Mouse (Mus musculus) small intestine, adult 2 months (tissue): ENCODE data around the gene Clba1.

ENCODE experiments used
- CTCF ChIP-seq: fragments of 200-500 bp; IDR thresholded peaks from 2 replicates; pipeline ENCODE4 v1.5.1; 2012; ENCODE audit warnings: low read depth, mild to moderate bottlenecking, control low read depth, inconsistent platforms, low read length, moderate library complexity, mixed read lengths; ENCODE audit not compliant: insufficient replicate concordance, insufficient read length; ENCODE audit errors: extremely low read depth
- POLR2A ChIP-seq: fragments of 200-500 bp; IDR thresholded peaks from 2 replicates; pipeline ENCODE4 v1.6.1; 2012; ENCODE audit warnings: low read depth, mild to moderate bottlenecking, control low read depth, inconsistent platforms, low read length, moderate library complexity

DNA sequence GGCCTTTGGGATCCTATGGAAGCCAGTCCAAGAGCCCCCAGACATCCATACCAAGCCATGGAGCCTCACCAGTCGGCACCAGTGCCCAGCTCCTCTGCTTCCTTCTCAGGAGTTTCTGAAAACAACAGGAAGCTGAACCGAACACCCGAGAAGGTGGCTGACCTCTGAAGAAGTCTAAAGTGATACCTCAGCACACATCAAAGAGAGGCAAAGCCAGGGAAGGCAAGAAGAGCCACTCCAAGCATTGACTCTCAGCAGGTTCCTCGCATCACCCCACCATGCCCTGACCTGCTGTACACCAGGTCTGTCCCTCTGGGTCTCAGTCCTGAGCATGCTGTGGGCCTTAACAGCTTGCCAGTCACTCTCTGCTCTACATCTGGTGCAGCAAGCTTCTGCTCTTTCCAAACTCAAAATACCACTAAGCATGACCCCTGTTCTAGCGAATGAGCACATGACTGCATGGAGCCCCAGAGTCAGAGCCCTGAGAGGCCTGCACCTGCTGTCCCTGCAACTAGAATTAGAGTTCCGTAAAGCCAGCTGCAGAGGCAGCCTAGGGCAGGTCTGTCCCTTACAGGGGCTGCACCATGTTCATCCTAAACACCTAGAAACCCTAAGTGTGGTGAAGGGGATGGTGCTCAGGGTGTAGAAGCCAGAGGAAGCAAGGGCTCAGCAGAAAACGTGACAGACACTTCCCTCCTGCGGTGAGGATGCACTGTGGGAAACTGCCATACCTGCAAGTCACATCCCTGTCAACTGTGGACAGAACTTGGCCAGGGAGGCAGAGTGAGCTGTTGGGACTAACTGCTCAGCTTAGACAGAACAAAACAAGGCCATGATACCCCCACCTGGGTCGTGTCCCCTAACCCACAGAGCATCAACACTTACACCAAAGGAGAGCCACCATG lies 48.5 kb downstream of the Clba1 start:
- TF ChIP-seq POLR2A (no peak), CTCF (no peak)
